Mouse (Mus musculus): ENCODE measurements at regions not wholly inside any gene's neighbourhood (a gene's known extent, or its start where the extent isn't known, plus 50 kb on each side); places are given as distances from the start of the nearest gene placed in this dataset.
A peak's percentile ranks its signal among the peaks of the same experiment; 100 is the strongest.

DNA sequence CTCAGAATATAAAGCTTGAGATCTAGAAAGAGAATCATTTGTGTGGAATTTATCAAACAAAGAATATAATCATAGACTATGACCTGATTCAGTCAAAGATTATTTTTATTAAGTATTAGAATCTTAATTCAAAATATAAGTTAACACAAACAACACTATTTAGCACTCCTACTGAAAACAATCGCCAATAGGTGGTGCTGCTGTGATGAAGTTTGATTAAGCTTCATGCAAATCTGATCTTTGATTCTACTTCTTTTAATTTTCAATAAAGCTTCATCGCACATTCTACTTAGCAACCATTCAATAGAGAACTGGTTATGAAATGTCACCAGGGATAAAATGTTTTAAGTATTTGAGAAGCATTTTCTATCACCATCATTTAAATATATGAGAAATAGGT, 1509.9 kb upstream of the Pcdh7 start:
- no peak for DNase-seq

DNA sequence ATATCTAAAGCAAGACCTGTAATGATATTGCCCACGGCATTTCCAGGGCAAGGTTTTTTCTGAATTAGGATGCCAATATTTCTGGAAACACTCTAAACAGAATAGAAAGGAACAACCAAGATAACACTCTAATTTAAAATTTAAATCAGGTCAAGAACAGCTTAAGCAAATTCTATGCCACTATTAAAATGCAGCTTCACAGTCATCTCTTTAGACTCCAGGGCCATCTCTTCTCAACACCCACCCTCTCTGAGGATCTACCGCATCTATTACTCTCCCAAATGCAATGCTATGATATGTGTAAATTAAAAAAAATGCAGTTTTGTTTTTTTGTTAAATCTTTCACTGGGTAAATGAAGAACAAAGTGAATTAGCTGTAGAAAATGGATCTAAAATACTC, 1501.9 kb upstream of the Pcdh7 start:
- no peak for DNase-seq

DNA sequence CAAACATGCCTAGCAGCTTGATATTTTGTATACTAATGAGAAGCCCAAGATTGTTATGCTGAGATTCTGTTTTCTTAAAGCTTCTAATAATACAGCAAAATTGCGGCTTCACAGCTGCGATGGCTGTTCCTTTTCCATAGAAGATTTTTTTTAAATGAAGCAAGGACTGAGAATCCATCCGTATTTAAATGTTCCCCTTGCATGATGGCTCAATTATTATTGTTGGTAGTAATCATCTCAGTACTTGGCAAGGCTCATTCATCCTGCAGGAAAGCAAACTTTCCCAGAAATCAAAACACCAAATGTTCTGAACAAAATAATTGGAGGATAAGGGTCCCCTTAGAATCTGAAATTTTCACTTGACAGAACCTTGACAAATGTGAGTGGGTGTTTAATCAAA, 1451.6 kb upstream of the Pcdh7 start:
- no peak for DNase-seq

GRCm38 (mm10) chr5:56291666-56292065, 1426.1 kb upstream of the Pcdh7 start:
- peak; percentile 41 for DNase-seq
